ENCODE assay signal across 8 mouse cellular contexts in genomic region chr4:155563400-155564231, GRCm38 (mm10). TPM values are rescaled to one million over a fixed set of nuclear protein-coding genes. Genes with fewer than 3 reads are reported as not detected.
DNase-seq lines count a peak whose midpoint lies in the region; ATAC-seq lines count a peak whose summit lies in the region.

No protein-coding gene starts in this region.

- peaks cover 38% of the 10 kb centered on the region for H3K4me1 ChIP-seq in brown adipose tissue, adult 24 weeks (ENCODE audit: control insufficient read depth, insufficient read depth, insufficient read length, low read length)
- peaks cover 65% of the 10 kb centered on the region for H3K4me1 ChIP-seq in heart, embryonic 13.5 days
- peaks cover 82% of the 10 kb centered on the region for H3K4me1 ChIP-seq in liver, embryonic 12.5 days
- peaks cover 39% of the 10 kb centered on the region for H3K4me1 ChIP-seq in stomach, embryonic 15.5 days

- peak; percentile 94 for ATAC-seq in heart, embryonic 13.5 days (ENCODE audit: extremely low read depth, insufficient number of reproducible peaks, low FRiP score, low TSS enrichment)
- ATAC-seq in liver, embryonic 12.5 days = peak; percentile 94
- ATAC-seq in stomach, embryonic 15.5 days (ENCODE audit: insufficient read depth, low FRiP score, low read depth) = peak; percentile 95

- DNase-seq in CD4-positive, CD25-positive, alpha-beta regulatory T cell, adult 2 months (ENCODE audit: low read depth, low spot score) = peak; percentile 98
- DNase-seq in fat pad, adult 2 months (ENCODE audit: extremely low read depth, low read depth, low spot score) = peak; percentile 89
- DNase-seq in kidney, postnatal 10 days = peak; percentile 98
- peak; percentile 97 to 98 for DNase-seq in natural killer cell, adult 2 months (ENCODE audit: low spot score in 2 of 2)

- H3K4me2 ChIP-seq in heart, embryonic 13.5 days = peak overlapping the region; percentile 83
- peak overlapping the region; percentile 95 for H3K4me2 ChIP-seq in liver, embryonic 12.5 days
- H3K4me2 ChIP-seq in stomach, embryonic 15.5 days = peak overlapping the region; percentile 68

- peak overlapping the region; percentile 93 for H3K27ac ChIP-seq in brown adipose tissue, adult 24 weeks (replicated peaks; ENCODE audit: low read depth, low read length)
- peak overlapping the region; percentile 93 for H3K27ac ChIP-seq in heart, embryonic 13.5 days (replicated peaks)
- peak overlapping the region; percentile 92 for H3K27ac ChIP-seq in liver, embryonic 12.5 days
- peak overlapping the region; percentile 95 for H3K27ac ChIP-seq in stomach, embryonic 15.5 days

- whole genome bisulfite sequencing in heart, embryonic 13.5 days = under 1% methylated on average over 68 of the region's 69 CpGs
- 1% methylated on average over 69 of the region's 69 CpGs for WGBS in liver, embryonic 12.5 days (ENCODE audit: insufficient replicate concordance)
- WGBS in stomach, embryonic 15.5 days = under 1% methylated on average over 69 of the region's 69 CpGs

- H3K9ac ChIP-seq in heart, embryonic 13.5 days = peak overlapping the region; percentile 85
- peak overlapping the region; percentile 86 for H3K9ac ChIP-seq in liver, embryonic 12.5 days
- peak overlapping the region; percentile 58 for H3K9ac ChIP-seq in stomach, embryonic 15.5 days

- no peaks in the 10 kb centered on the region for H3K27me3 ChIP-seq in heart, embryonic 13.5 days (replicated peaks)
- no peaks in the 10 kb centered on the region for H3K27me3 ChIP-seq in liver, embryonic 12.5 days (replicated peaks)
- H3K27me3 ChIP-seq in stomach, embryonic 15.5 days (replicated peaks) = no peaks in the 10 kb centered on the region

- no peaks in the 10 kb centered on the region for H3K9me3 ChIP-seq in heart, embryonic 13.5 days
- H3K9me3 ChIP-seq in liver, embryonic 12.5 days (replicated peaks) = no peaks in the 10 kb centered on the region
- H3K9me3 ChIP-seq in stomach, embryonic 15.5 days = no peaks in the 10 kb centered on the region

- peak overlapping the region; percentile 85 for H3K4me3 ChIP-seq in brown adipose tissue, adult 24 weeks (ENCODE audit: insufficient read depth, low read depth, low read length)
- H3K4me3 ChIP-seq in heart, embryonic 13.5 days = peak overlapping the region; percentile 78
- H3K4me3 ChIP-seq in liver, embryonic 12.5 days = peak overlapping the region; percentile 87
- H3K4me3 ChIP-seq in stomach, embryonic 15.5 days (replicated peaks) = peak overlapping the region; percentile 95

- peaks cover 26% of the 10 kb centered on the region for H3K36me3 ChIP-seq in heart, embryonic 13.5 days
- H3K36me3 ChIP-seq in liver, embryonic 12.5 days = peaks cover 25% of the 10 kb centered on the region
- peaks cover 9% of the 10 kb centered on the region for H3K36me3 ChIP-seq in stomach, embryonic 15.5 days

RNA-seq across cellular contexts. Expression of gene Nadk, which starts 1.4 kb away (rescaled TPM):
- 147 and 155 TPM in 2 replicates for polyA plus RNA-seq in brown adipose tissue, adult 24 weeks (2012; ENCODE audit: insufficient read depth, insufficient read length, missing spikeins)
- polyA plus RNA-seq in heart, embryonic 13.5 days (2015; fragmentation: Nextera tagmentation; extraction: Ambion mirVana) = 45.0 and 49.3 TPM in 2 replicates
- 75.9 and 78.0 TPM in 2 replicates for polyA plus RNA-seq in liver, embryonic 12.5 days (2016; fragmentation: Nextera tagmentation; extraction: Ambion mirVana)
- 79.7 and 83.2 TPM in 2 replicates for polyA plus RNA-seq in stomach, embryonic 15.5 days (2015; fragmentation: Nextera tagmentation; extraction: Ambion mirVana)

RNA-seq across cellular contexts. Expression of gene Slc35e2, which starts 37.6 kb away (rescaled TPM):
- 7.0 and 9.4 TPM in 2 replicates for polyA plus RNA-seq in brown adipose tissue, adult 24 weeks (2012; ENCODE audit: insufficient read depth, insufficient read length, missing spikeins)
- polyA plus RNA-seq in heart, embryonic 13.5 days (2015; fragmentation: Nextera tagmentation; extraction: Ambion mirVana) = 5.7 and 6.2 TPM in 2 replicates
- polyA plus RNA-seq in liver, embryonic 12.5 days (2016; fragmentation: Nextera tagmentation; extraction: Ambion mirVana) = 7.1 and 7.3 TPM in 2 replicates
- polyA plus RNA-seq in stomach, embryonic 15.5 days (2015; fragmentation: Nextera tagmentation; extraction: Ambion mirVana) = 6.9 and 7.9 TPM in 2 replicates

Comparison
In these comparisons a context has a peak if more than half of its experiments do, and no peak if none do; other contexts are left out.
1. Peak in every context shown above with its lines: DNase-seq, ATAC-seq, H3K4me3 ChIP-seq and H3K27ac ChIP-seq.